Mouse (Mus musculus) spleen, embryonic (tissue): ENCODE measurements around the gene Cd300a.

Source experiments
- CTCF ChIA-PET: fragments of 350-600 bp; sonication (Branson Sonifier 250); formaldehyde crosslinking; loops from one replicate; lab custom pipeline; 2022; lab: Charles Lee

The Cd300a gene

GRCm38 (mm10) chr11:114889991-114890518, at the start of gene Cd300a:
Gene Cd300a, plus strand, starts transcription at chr11:114890041.
- CTCF ChIA-PET, result no interaction called here

GRCm38 (mm10) chr11:114843818-114844463, 45.9 kb upstream of the Cd300a start:
- CTCF ChIA-PET, result no interaction called here

- CTCF ChIA-PET, result interaction anchor here (0.7 kb wide), 1 partner anchor 28 kb away, joined by 3 read pairs; no protein-coding TSS in a partner anchor
Observed at GRCm38 (mm10) chr11:114844464-114845220, 45.2 kb upstream of the Cd300a start.

- CTCF ChIA-PET, result no interaction called here
Observed at GRCm38 (mm10) chr11:114846336-114846735, 43.5 kb upstream of the Cd300a start.

GRCm38 (mm10) chr11:114847008-114847407, 42.8 kb upstream of the Cd300a start:
- CTCF ChIA-PET, result no interaction called here

- CTCF ChIA-PET, result interaction anchor here (0.5 kb wide), 1 partner anchor 1787 kb away, joined by 4 read pairs; no protein-coding TSS in a partner anchor
Observed at GRCm38 (mm10) chr11:114849572-114849971, 40.3 kb upstream of the Cd300a start.

- CTCF ChIA-PET, result no interaction called here
Observed at GRCm38 (mm10) chr11:114850066-114850451, 39.8 kb upstream of the Cd300a start.

GRCm38 (mm10) chr11:114850452-114851268, 39.2 kb upstream of the Cd300a start, which contains the start of gene Gprc5c:
Gene Gprc5c, plus strand, starts transcription at chr11:114851152.
- CTCF ChIA-PET, result no interaction called here

GRCm38 (mm10) chr11:114851269-114851607, 38.6 kb upstream of the Cd300a start:
- CTCF ChIA-PET, result no interaction called here

- CTCF ChIA-PET, result no interaction called here
Observed at GRCm38 (mm10) chr11:114851608-114852310, 38.1 kb upstream of the Cd300a start.

GRCm38 (mm10) chr11:114852311-114853173, 37.3 kb upstream of the Cd300a start:
- CTCF ChIA-PET, result no interaction called here

GRCm38 (mm10) chr11:114853174-114853838, 36.5 kb upstream of the Cd300a start:
- CTCF ChIA-PET, result no interaction called here

- CTCF ChIA-PET, result no interaction called here
Observed at GRCm38 (mm10) chr11:114854581-114854980, 35.3 kb upstream of the Cd300a start.

- CTCF ChIA-PET, result no interaction called here
Observed at GRCm38 (mm10) chr11:114856125-114856524, 33.7 kb upstream of the Cd300a start.

GRCm38 (mm10) chr11:114858641-114859040, 31.2 kb upstream of the Cd300a start:
- CTCF ChIA-PET, result interaction anchor here (0.7 to 1.3 kb wide), 3 partner anchors 15 to 65 kb away, joined by 3 read pairs; no protein-coding TSS in a partner anchor

- CTCF ChIA-PET, result no interaction called here
Observed at GRCm38 (mm10) chr11:114861057-114861456, 28.8 kb upstream of the Cd300a start.

GRCm38 (mm10) chr11:114862687-114863086, 27.2 kb upstream of the Cd300a start:
- CTCF ChIA-PET, result no interaction called here

GRCm38 (mm10) chr11:114863918-114864420, 25.9 kb upstream of the Cd300a start:
- CTCF ChIA-PET, result no interaction called here

- CTCF ChIA-PET, result interaction anchor here (0.5 to 1.2 kb wide), 2 partner anchors 16 to 108 kb away, joined by 3 read pairs; no protein-coding TSS in a partner anchor
Observed at GRCm38 (mm10) chr11:114865999-114866398, 23.8 kb upstream of the Cd300a start.
